Mouse (Mus musculus) CH12.LX (cell line): ENCODE data around the gene Gm7694.

Source experiments
- CTCF ChIP-seq, 2 experiments: IDR thresholded peaks in 1 of 2; conservative IDR thresholded peaks in 1 of 2; 2 replicates each; pipeline ENCODE4 v1.5.1; 2011 to 2012; ENCODE audit warnings: low read depth in 2 of 2, low read length in 2 of 2, improper control_type of control experiment in 1 of 2, inconsistent platforms in 1 of 2, mild to moderate bottlenecking in 1 of 2, moderate library complexity in 1 of 2
- EP300 ChIP-seq: IDR thresholded peaks from 2 replicates; pipeline ENCODE4 v1.6.1; 2011; ENCODE audit warnings: low read length, improper control_type of control experiment
- ETS1 ChIP-seq: conservative IDR thresholded peaks from 2 replicates; pipeline ENCODE4 v1.6.1; 2012; ENCODE audit warnings: low read depth, mild to moderate bottlenecking, inconsistent platforms, low read length, improper control_type of control experiment, moderate library complexity
- GABPA ChIP-seq: IDR thresholded peaks from 2 replicates; pipeline ENCODE4 v1.6.1; 2012; ENCODE audit warnings: low read depth, low read length, improper control_type of control experiment, inconsistent platforms; ENCODE audit not compliant: insufficient replicate concordance
- HCFC1 ChIP-seq: IDR thresholded peaks from 2 replicates; pipeline ENCODE4 v1.6.1; 2012; ENCODE audit warnings: low read depth, mild to moderate bottlenecking, inconsistent platforms, low read length, improper control_type of control experiment
- MAZ ChIP-seq: IDR thresholded peaks from 2 replicates; pipeline ENCODE4 v1.6.1; 2012; ENCODE audit warnings: low read depth, mild to moderate bottlenecking, inconsistent platforms, low read length, improper control_type of control experiment, moderate library complexity

GRCm38 (mm10) chr1:170270281-170270680 is 35.9 kb downstream of the Gm7694 start:
- TF ChIP-seq ETS1, result no peak
- no peak for TF ChIP-seq EP300
- no peak for TF ChIP-seq MAZ
- no peak for TF ChIP-seq CTCF (conservative IDR thresholded peaks at IDR 0.05 in 1 of 2, IDR thresholded peaks at IDR 0.05 in 1 of 2; ENCODE audit: low read depth in 2 of 2, low read length in 2 of 2)
- TF ChIP-seq HCFC1, result no peak
- TF ChIP-seq GABPA, result no peak
